Comparison of ENCODE assay signal across 8 mouse cellular contexts in genomic region chr14:24778748-24779630, GRCm38 (mm10).
DNase-seq lines count a peak whose midpoint lies in the region; ATAC-seq lines count a peak whose summit lies in the region.

No protein-coding gene starts in this region.

- H3K9ac ChIP-seq in forebrain, embryonic 12.5 days = peak overlapping the region; percentile 53
- H3K9ac ChIP-seq in heart, embryonic 16.5 days (ENCODE audit: low read length) = peak overlapping the region; percentile 56
- H3K9ac ChIP-seq in liver, embryonic 13.5 days = peak overlapping the region; percentile 42; the same call in 1 of the 2 replicates
- H3K9ac ChIP-seq in stomach, embryonic 14.5 days (replicated peaks; ENCODE audit: low read depth, low read length) = peak overlapping the region; percentile 48

- no peaks in the 10 kb centered on the region for H3K36me3 ChIP-seq in forebrain, embryonic 12.5 days (replicated peaks)
- no peaks in the 10 kb centered on the region for H3K36me3 ChIP-seq in heart, embryonic 16.5 days (ENCODE audit: control insufficient read depth, insufficient read depth)
- H3K36me3 ChIP-seq in liver, embryonic 13.5 days = no peaks in the 10 kb centered on the region
- no peaks in the 10 kb centered on the region for H3K36me3 ChIP-seq in stomach, embryonic 14.5 days (ENCODE audit: control insufficient read depth, insufficient read depth, low read length)

- H3K4me1 ChIP-seq in forebrain, embryonic 12.5 days = peaks cover 25% of the 10 kb centered on the region
- H3K4me1 ChIP-seq in heart, embryonic 16.5 days (ENCODE audit: control insufficient read depth, insufficient read depth, low read length) = peaks cover 11% of the 10 kb centered on the region; the same call in 1 of the 2 replicates
- H3K4me1 ChIP-seq in liver, embryonic 13.5 days (replicated peaks) = peaks cover 12% of the 10 kb centered on the region; the same call in 1 of the 2 replicates
- peaks cover 7% of the 10 kb centered on the region; the same call in 1 of the 2 replicates for H3K4me1 ChIP-seq in stomach, embryonic 14.5 days (ENCODE audit: control insufficient read depth, insufficient read depth, low read length)

- 1% methylated on average over 39 of the region's 39 CpGs for WGBS in forebrain, embryonic 12.5 days
- 1% methylated on average over 38 of the region's 39 CpGs for WGBS in heart, embryonic 16.5 days
- 2% methylated on average over 37 of the region's 39 CpGs for WGBS in liver, embryonic 13.5 days (ENCODE audit: insufficient replicate concordance)
- 2% methylated on average over 39 of the region's 39 CpGs for WGBS in stomach, embryonic 14.5 days

- H3K9me3 ChIP-seq in forebrain, embryonic 12.5 days = no peaks in the 10 kb centered on the region
- H3K9me3 ChIP-seq in heart, embryonic 16.5 days (replicated peaks; ENCODE audit: control insufficient read depth, low read length) = no peaks in the 10 kb centered on the region
- H3K9me3 ChIP-seq in liver, embryonic 13.5 days (replicated peaks) = no peaks in the 10 kb centered on the region
- H3K9me3 ChIP-seq in stomach, embryonic 14.5 days (ENCODE audit: control insufficient read depth, low read depth, low read length) = no peaks in the 10 kb centered on the region

- H3K4me2 ChIP-seq in forebrain, embryonic 12.5 days = peak overlapping the region; percentile 56
- peak overlapping the region; percentile 51 for H3K4me2 ChIP-seq in heart, embryonic 16.5 days (ENCODE audit: low read depth, low read length)
- H3K4me2 ChIP-seq in liver, embryonic 13.5 days = peak overlapping the region; percentile 65
- H3K4me2 ChIP-seq in stomach, embryonic 14.5 days (replicated peaks; ENCODE audit: low read depth, low read length) = peak overlapping the region; percentile 53

- H3K27ac ChIP-seq in forebrain, embryonic 12.5 days = peak overlapping the region; percentile 96
- peak overlapping the region; percentile 80 for H3K27ac ChIP-seq in heart, embryonic 16.5 days (ENCODE audit: low read length)
- H3K27ac ChIP-seq in liver, embryonic 13.5 days = no peak overlapping the region; the same call in 1 of the 2 replicates
- peak overlapping the region; percentile 83 for H3K27ac ChIP-seq in stomach, embryonic 14.5 days (ENCODE audit: low read length)

- no peaks in the 10 kb centered on the region; the same call in 1 of the 2 replicates for H3K27me3 ChIP-seq in forebrain, embryonic 12.5 days
- no peaks in the 10 kb centered on the region for H3K27me3 ChIP-seq in heart, embryonic 16.5 days (ENCODE audit: control insufficient read depth, insufficient read depth, low read length)
- H3K27me3 ChIP-seq in liver, embryonic 13.5 days = no peaks in the 10 kb centered on the region
- H3K27me3 ChIP-seq in stomach, embryonic 14.5 days (ENCODE audit: control insufficient read depth, insufficient read depth, low read length) = no peaks in the 10 kb centered on the region

- ATAC-seq in forebrain, embryonic 12.5 days (ENCODE audit: low FRiP score) = peak; percentile 96
- peak; percentile 97 for ATAC-seq in heart, embryonic 16.5 days (replicated peaks; ENCODE audit: extremely low read depth, insufficient read depth, low FRiP score)
- ATAC-seq in liver, embryonic 13.5 days (ENCODE audit: low read depth) = peak; percentile 89
- peak; percentile 96 for ATAC-seq in stomach, embryonic 14.5 days (ENCODE audit: insufficient number of reproducible peaks, insufficient read depth, low FRiP score, low read depth)

- peak overlapping the region; percentile 34 for H3K4me3 ChIP-seq in forebrain, embryonic 12.5 days (replicated peaks)
- H3K4me3 ChIP-seq in heart, embryonic 16.5 days (ENCODE audit: low read length) = peak overlapping the region; percentile 37
- peak overlapping the region; percentile 49 for H3K4me3 ChIP-seq in liver, embryonic 13.5 days (replicated peaks)
- H3K4me3 ChIP-seq in stomach, embryonic 14.5 days (ENCODE audit: low read depth, low read length) = peak overlapping the region; percentile 35

- DNase-seq in CD4-positive, CD25-positive, alpha-beta regulatory T cell, adult 2 months (ENCODE audit: low read depth, low spot score) = peak; percentile 76
- DNase-seq in c-Kit-positive CD71-negative TER-119-negative erythroid progenitor cells, embryonic 14.5 days (ENCODE audit: low read depth) = peak; percentile 66
- peak; percentile 87 to 94 for DNase-seq in kidney, postnatal 25 days
- DNase-seq in liver, embryonic 13.5 days = peak; percentile 55
- peak; percentile 68 to 72 for DNase-seq in natural killer cell, adult 2 months (ENCODE audit: low spot score in 2 of 2)
